Mouse (Mus musculus) heart, embryonic 11.5 days (tissue): Measurements from ENCODE around the gene Brat1. TPM values are rescaled to one million over a fixed set of nuclear protein-coding genes. Genes with fewer than 3 reads are reported as not detected.

Experiments used
- ATAC-seq: fragments of 200-750 bp; cut with Nextera tagmentation; replicated peaks from 2 replicates; pipeline ENCODE4 v1.8.0; 2017; ENCODE audit warnings: moderate library complexity; ENCODE audit not compliant: insufficient number of reproducible peaks, low FRiP score, low TSS enrichment
- H3K27ac ChIP-seq: fragments of 300-500 bp; sonication (generic); 2 replicates; pipeline ENCODE4 v1.5.1; 2014; ENCODE audit warnings: mild to moderate bottlenecking, low read depth, low read length
- H3K27me3 ChIP-seq: fragments of 300-500 bp; sonication (generic); 2 replicates; pipeline ENCODE4 v1.6.1; 2014; ENCODE audit warnings: mild to moderate bottlenecking, low read length, mixed read lengths; ENCODE audit not compliant: control insufficient read depth, insufficient read depth
- H3K36me3 ChIP-seq: fragments of 300-500 bp; sonication (generic); 2 replicates; pipeline ENCODE4 v1.6.1; 2014; ENCODE audit warnings: mild to moderate bottlenecking, low read length, moderate library complexity, mixed read lengths; ENCODE audit not compliant: control insufficient read depth, insufficient read depth
- H3K4me1 ChIP-seq: fragments of 300-500 bp; sonication (generic); 2 replicates; pipeline ENCODE4 v1.6.1; 2014; ENCODE audit warnings: low read length; ENCODE audit not compliant: control insufficient read depth, insufficient read depth
- H3K4me2 ChIP-seq: fragments of 300-500 bp; sonication (generic); 2 replicates; pipeline ENCODE4 v1.6.1; 2014; ENCODE audit warnings: mild to moderate bottlenecking, moderate library complexity
- H3K4me3 ChIP-seq: fragments of 300-500 bp; sonication (generic); 2 replicates; pipeline ENCODE4 v1.5.1; 2014; ENCODE audit warnings: low read depth, low read length
- H3K9ac ChIP-seq: fragments of 300-500 bp; sonication (generic); 2 replicates; pipeline ENCODE4 v1.6.1; 2014; ENCODE audit warnings: mild to moderate bottlenecking, low read depth, low read length, moderate library complexity
- H3K9me3 ChIP-seq: fragments of 300-500 bp; sonication (generic); replicated peaks from 2 replicates; pipeline ENCODE4 v1.6.1; 2016; ENCODE audit warnings: low read length; ENCODE audit not compliant: control insufficient read depth
- WGBS: fragments of 180-500 bp; shearing (Covaris S2); extraction: QIAGEN DNeasy Blood & Tissue Kit; methylation state at CpG from one replicate; pipeline ENCODE4 v1.1.7; 2014; ENCODE audit not compliant: insufficient replicate concordance; 5-methylcytosine and 5-hydroxymethylcytosine counted together
- polyA plus RNA-seq: library from polyadenylated mRNA; unstranded; fragments of >200 nt; fragmentation: Nextera tagmentation; extraction: Ambion mirVana; gene quantifications from 2 replicates; pipeline ENCODE4 v1.2.1, GENCODE M21; 2014

Gene Brat1
- polyA plus RNA-seq, 1 experiment from 2014 or later: 9.8 TPM

DNA sequence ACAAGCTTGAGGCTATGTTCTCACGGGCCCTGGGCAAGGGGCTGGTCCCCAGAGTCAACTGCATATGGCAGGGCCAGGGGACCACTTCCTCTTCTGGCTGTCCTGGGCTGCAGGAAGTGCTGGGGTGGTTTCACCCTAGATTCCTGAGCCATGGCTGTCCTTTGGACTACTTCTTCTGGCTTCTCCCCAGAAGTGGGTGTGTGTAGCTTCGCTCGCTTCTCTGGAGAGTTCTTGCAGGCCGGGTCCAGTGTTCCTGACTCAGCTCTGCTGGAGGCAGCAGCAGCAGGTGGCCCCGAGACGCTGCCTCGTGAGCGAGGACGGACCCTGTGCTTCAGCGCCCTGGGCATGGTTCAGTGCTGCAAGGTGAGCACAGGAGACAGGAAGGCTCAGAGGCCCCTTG lies 43.6 kb downstream of the Brat1 start:
- no peak overlapping the region for H3K4me2 ChIP-seq
- no peaks in the 10 kb centered on the region for H3K9me3 ChIP-seq
- no peak overlapping the region for H3K4me3 ChIP-seq
- H3K27me3 ChIP-seq: 0 out of 2 replicates have a peak, but pooled peaks cover 2% of the 10 kb centered on the region
- 0 out of 2 replicates have a peak overlapping the region, but pooled peaks have one; percentile 4 for H3K9ac ChIP-seq
- H3K36me3 ChIP-seq: no peaks in the 10 kb centered on the region
- H3K4me1 ChIP-seq: 0 out of 2 replicates have a peak, but pooled peaks cover 3% of the 10 kb centered on the region
- no peak overlapping the region for H3K27ac ChIP-seq
- no peak for ATAC-seq
- WGBS: 81% methylated on average over 10 of the region's 10 CpGs

GRCm38 (mm10) chr5:140749062-140749875 lies 44.5 kb downstream of the Brat1 start:
- WGBS: 17% methylated on average over 12 of the region's 12 CpGs
- H3K4me2 ChIP-seq: peak overlapping the region; percentile 57
- ATAC-seq: peak; percentile 40; the same call in 1 of the 2 replicates
- no peaks in the 10 kb centered on the region for H3K9me3 ChIP-seq
- H3K4me1 ChIP-seq: 0 out of 2 replicates have a peak, but pooled peaks cover 3% of the 10 kb centered on the region
- H3K9ac ChIP-seq: peak overlapping the region; percentile 64
- H3K4me3 ChIP-seq: peak overlapping the region; percentile 25
- H3K27ac ChIP-seq: no peak overlapping the region
- no peaks in the 10 kb centered on the region for H3K36me3 ChIP-seq
- H3K27me3 ChIP-seq: no peaks in the 10 kb centered on the region

- Histone ChIP-seq H3K9me3 (no peaks in the 10 kb centered on the region), H3K27me3 (no peaks in the 10 kb centered on the region), H3K9ac (no peak overlapping the region), H3K27ac (no peak overlapping the region), H3K4me1 (0 out of 2 replicates have a peak, but pooled peaks cover 3% of the 10 kb centered on the region), H3K36me3 (no peaks in the 10 kb centered on the region), H3K4me2 (no peak overlapping the region), H3K4me3 (no peak overlapping the region)
- 5% methylated on average over 1 of the region's 2 CpGs for WGBS
- ATAC-seq: no peak
These were observed 46.1 kb downstream of the Brat1 start for GRCm38 (mm10) chr5:140750925-140751324.

- WGBS: 87% methylated on average over 15 of the region's 15 CpGs
- Histone ChIP-seq H3K4me1 (peaks cover 7% of the 10 kb centered on the region), H3K27me3 (no peaks in the 10 kb centered on the region), H3K4me2 (no peak overlapping the region), H3K27ac (no peak overlapping the region), H3K9ac (no peak overlapping the region), H3K4me3 (no peak overlapping the region), H3K36me3 (no peaks in the 10 kb centered on the region), H3K9me3 (no peaks in the 10 kb centered on the region)
- no peak for ATAC-seq
These were observed 47.2 kb downstream of the Brat1 start for GRCm38 (mm10) chr5:140752041-140752440.

DNA sequence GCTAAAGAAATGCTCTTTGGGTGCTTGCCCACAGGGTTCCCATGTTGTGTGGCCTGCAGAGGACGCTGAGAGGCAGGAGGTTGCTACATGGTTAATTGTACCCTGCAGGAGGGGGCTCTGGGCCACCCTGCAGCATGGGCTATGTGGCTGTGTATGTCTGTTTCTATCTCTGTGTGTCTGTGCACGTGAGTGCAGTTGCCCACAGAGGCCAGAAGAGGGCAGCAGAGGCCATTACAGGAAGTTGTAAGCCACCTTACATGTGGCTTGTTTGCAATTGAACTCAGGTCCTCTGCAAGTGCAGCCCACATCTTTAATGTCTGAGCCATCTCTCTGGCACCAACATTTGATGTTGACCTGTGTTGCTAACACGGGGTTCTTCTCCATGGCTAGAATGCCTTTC lies 47.8 kb downstream of the Brat1 start:
- no peak for ATAC-seq

GRCm38 (mm10) chr5:140753223-140753622 lies 48.4 kb downstream of the Brat1 start:
- 69% methylated on average over 5 of the region's 5 CpGs for WGBS
- no peak for ATAC-seq
- Histone ChIP-seq H3K4me1 (peaks cover 7% of the 10 kb centered on the region), H3K27ac (no peak overlapping the region), H3K4me3 (no peak overlapping the region), H3K9me3 (no peaks in the 10 kb centered on the region), H3K4me2 (no peak overlapping the region), H3K27me3 (no peaks in the 10 kb centered on the region), H3K9ac (no peak overlapping the region), H3K36me3 (no peaks in the 10 kb centered on the region)

More for the DNA sequence above, 47.8 kb downstream of the Brat1 start:
- 95% methylated on average over 3 of the region's 3 CpGs for WGBS
- Histone ChIP-seq H3K4me1 (peaks cover 7% of the 10 kb centered on the region), H3K9me3 (no peaks in the 10 kb centered on the region), H3K4me3 (no peak overlapping the region), H3K9ac (no peak overlapping the region), H3K36me3 (no peaks in the 10 kb centered on the region), H3K4me2 (no peak overlapping the region), H3K27me3 (no peaks in the 10 kb centered on the region), H3K27ac (no peak overlapping the region)

- H3K4me2 ChIP-seq: no peak overlapping the region
- peaks cover 4% of the 10 kb centered on the region for H3K4me1 ChIP-seq
- peaks cover 27% of the 10 kb centered on the region for H3K36me3 ChIP-seq
- H3K27me3 ChIP-seq: no peaks in the 10 kb centered on the region
- no peak for ATAC-seq
- H3K4me3 ChIP-seq: no peak overlapping the region
- 85% methylated on average over 8 of the region's 8 CpGs for WGBS
- no peaks in the 10 kb centered on the region for H3K9me3 ChIP-seq
- no peak overlapping the region for H3K9ac ChIP-seq
- H3K27ac ChIP-seq: no peak overlapping the region
These were observed 54.1 kb downstream of the Brat1 start for GRCm38 (mm10) chr5:140758864-140759263.

GRCm38 (mm10) chr5:140762540-140762939 lies 57.7 kb downstream of the Brat1 start:
- Histone ChIP-seq H3K9ac (no peak overlapping the region), H3K27me3 (no peaks in the 10 kb centered on the region), H3K36me3 (peaks cover 27% of the 10 kb centered on the region), H3K9me3 (no peaks in the 10 kb centered on the region), H3K4me1 (peaks cover 12% of the 10 kb centered on the region), H3K4me3 (no peak overlapping the region), H3K4me2 (no peak overlapping the region), H3K27ac (no peak overlapping the region)
- no peak for ATAC-seq
- WGBS: 81% methylated on average over 4 of the region's 4 CpGs
